In the genomic region with DNA sequence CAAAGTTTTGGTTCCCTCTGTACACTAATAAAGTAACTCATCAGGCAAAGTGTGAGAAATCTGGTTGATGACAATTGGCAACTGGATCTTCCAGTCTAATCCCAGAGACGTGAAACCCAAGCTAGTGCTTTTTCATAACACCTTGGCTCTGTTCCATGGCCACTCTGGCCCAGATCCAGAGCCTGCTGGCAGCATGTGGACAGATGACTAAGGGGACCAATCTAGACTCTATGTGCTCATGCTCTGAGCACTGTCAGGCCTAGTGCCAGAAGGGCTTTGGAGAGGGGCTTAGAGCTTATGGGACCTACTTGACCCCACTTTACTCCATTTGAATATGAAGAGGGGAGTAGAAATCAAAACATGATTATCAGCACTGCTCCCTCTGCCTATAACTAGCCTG, we compare ENCODE assay signal across 7 mouse cellular contexts. TPM values are rescaled to one million over a fixed set of nuclear protein-coding genes. Genes with fewer than 3 reads are reported as not detected.
DNase-seq lines count a peak whose midpoint lies in the region; ATAC-seq and TF ChIP-seq lines count a peak whose summit lies in the region.

No protein-coding gene starts in this region.

- H3K27ac ChIP-seq in hindbrain, embryonic 14.5 days = no peak overlapping the region
- no peak overlapping the region for H3K27ac ChIP-seq in left cerebral cortex, adult 2 months
- no peak overlapping the region for H3K27ac ChIP-seq in midbrain, postnatal 0 days (ENCODE audit: low read depth, low read length)

- peak; percentile 98 for DNase-seq in adipocyte (ENCODE audit: low spot score)
- peak; percentile 91 for DNase-seq in brain, adult 2 months (ENCODE audit: low read depth, low spot score)
- DNase-seq in frontal cortex, postnatal 10 days (ENCODE audit: low spot score in 2 of 2) = peak; percentile 61 to 63
- peak; percentile 89 for DNase-seq in hindbrain, embryonic 14.5 days (ENCODE audit: low spot score)
- DNase-seq in left cerebral cortex, adult 2 months (ENCODE audit: extremely low spot score in 1 of 2, low spot score in 2 of 2) = peak; percentile 71 to 73
- peak; percentile 90 for DNase-seq in midbrain, postnatal 0 days (ENCODE audit: low spot score)
- peak; percentile 27 for DNase-seq in telencephalon, adult 2 months (ENCODE audit: low read depth, low spot score)

- no peak overlapping the region for H3K9ac ChIP-seq in hindbrain, embryonic 14.5 days
- no peak overlapping the region for H3K9ac ChIP-seq in midbrain, postnatal 0 days (replicated peaks; ENCODE audit: low read length, poor library complexity, severe bottlenecking)

- H3K4me1 ChIP-seq in hindbrain, embryonic 14.5 days (replicated peaks; ENCODE audit: control insufficient read depth, insufficient read depth, low read length) = peaks cover 11% of the 10 kb centered on the region; the same call in 1 of the 2 replicates
- no peaks in the 10 kb centered on the region for H3K4me1 ChIP-seq in midbrain, postnatal 0 days (ENCODE audit: insufficient read depth, low read length)

- H3K4me2 ChIP-seq in hindbrain, embryonic 14.5 days (replicated peaks) = no peak overlapping the region
- no peak overlapping the region for H3K4me2 ChIP-seq in midbrain, postnatal 0 days (ENCODE audit: low read depth, low read length, poor library complexity, severe bottlenecking)

- no peaks in the 10 kb centered on the region for H3K27me3 ChIP-seq in hindbrain, embryonic 14.5 days (ENCODE audit: control insufficient read depth, insufficient read depth, low read length)
- H3K27me3 ChIP-seq in midbrain, postnatal 0 days (ENCODE audit: insufficient read depth, low read length) = no peaks in the 10 kb centered on the region

- H3K9me3 ChIP-seq in hindbrain, embryonic 14.5 days (ENCODE audit: control insufficient read depth, low read length) = no peaks in the 10 kb centered on the region
- H3K9me3 ChIP-seq in midbrain, postnatal 0 days (ENCODE audit: low read length) = no peaks in the 10 kb centered on the region

- TF ChIP-seq CTCF in left cerebral cortex, adult 2 months (IDR thresholded peaks at IDR 0.05) = no peak
- TF ChIP-seq CTCF in midbrain, postnatal 0 days (IDR thresholded peaks at IDR 0.05) = no peak

- H3K4me3 ChIP-seq in hindbrain, embryonic 14.5 days (replicated peaks; ENCODE audit: low read length) = no peak overlapping the region
- no peak overlapping the region for H3K4me3 ChIP-seq in left cerebral cortex, adult 2 months
- no peak overlapping the region for H3K4me3 ChIP-seq in midbrain, postnatal 0 days (ENCODE audit: low read depth, low read length)

- intact Hi-C loops in left cerebral cortex, adult 2 months (cut with DNase I) = no loop called here

- 35% methylated on average over 1 of the region's 1 CpGs for WGBS in hindbrain, embryonic 14.5 days
- 32% methylated on average over 1 of the region's 1 CpGs for WGBS in midbrain, postnatal 0 days

- peaks cover 20% of the 10 kb centered on the region for H3K36me3 ChIP-seq in hindbrain, embryonic 14.5 days (replicated peaks; ENCODE audit: control insufficient read depth, insufficient read depth)
- peaks cover 9% of the 10 kb centered on the region; the same call in 1 of the 2 replicates for H3K36me3 ChIP-seq in midbrain, postnatal 0 days (ENCODE audit: insufficient read depth, low read length)

- ATAC-seq in hindbrain, embryonic 14.5 days (ENCODE audit: low FRiP score) = peak; percentile 82; the same call in 1 of the 2 replicates
- ATAC-seq in midbrain, postnatal 0 days (ENCODE audit: low FRiP score) = peak; percentile 60; the same call in 1 of the 2 replicates

RNA-seq across cellular contexts. Expression of gene Eef1akmt1, which starts 36.1 kb away (rescaled TPM):
- 103 and 109 TPM in 2 replicates for polyA plus RNA-seq in hindbrain, embryonic 14.5 days (2014; fragmentation: Nextera tagmentation; extraction: Ambion mirVana)
- total RNA-seq in left cerebral cortex, adult 2 months (2021) = 10 to 100 TPM; 30.7 to 38.0 TPM
- 26.2 and 39.2 TPM in 2 replicates for total RNA-seq in midbrain, postnatal 0 days (2014; rRNA removed)
- polyA plus RNA-seq in midbrain, postnatal 0 days (2015; fragmentation: Nextera tagmentation; extraction: Ambion mirVana) = 63.8 and 73.7 TPM in 2 replicates

RNA-seq across cellular contexts. Expression of gene Xpo4, which starts 57.7 kb away (rescaled TPM):
- polyA plus RNA-seq in hindbrain, embryonic 14.5 days (2014; fragmentation: Nextera tagmentation; extraction: Ambion mirVana) = 15.5 and 15.9 TPM in 2 replicates
- 10 to 100 TPM; 14.2 to 14.6 TPM for total RNA-seq in left cerebral cortex, adult 2 months (2021)
- total RNA-seq in midbrain, postnatal 0 days (2014; rRNA removed) = 11.3 and 19.4 TPM in 2 replicates
- 6.7 and 11.7 TPM in 2 replicates for polyA plus RNA-seq in midbrain, postnatal 0 days (2015; fragmentation: Nextera tagmentation; extraction: Ambion mirVana)

Comparison
In these comparisons a context has a peak if more than half of its experiments do, and no peak if none do; other contexts are left out.
1. DNase-seq: peak in every context shown above with its lines; median percentile 98 in adipocyte; 91 in brain, adult 2 months; 90 in midbrain, postnatal 0 days; 89 in hindbrain, embryonic 14.5 days; 72 in left cerebral cortex, adult 2 months; 62 in frontal cortex, postnatal 10 days; 27 in telencephalon, adult 2 months.